Mouse (Mus musculus) forebrain, embryonic 11.5 days (tissue): ENCODE measurements around the gene Dnajc28. TPM values are rescaled to one million over a fixed set of nuclear protein-coding genes. Genes with fewer than 3 reads are reported as not detected.

Experiments
- ATAC-seq: fragments of 200-750 bp; cut with Nextera tagmentation; replicated peaks from 2 replicates; pipeline ENCODE4 v1.8.0; 2017; ENCODE audit warnings: moderate TSS enrichment; ENCODE audit not compliant: low FRiP score
- DNase-seq: peaks from one replicate; pipeline ENCODE4 v3.0.0-alpha.2; 2017; ENCODE audit warnings: low spot score
- H3K27ac ChIP-seq: fragments of 300-500 bp; sonication (generic); 2 replicates; pipeline ENCODE4 v1.5.1; 2014; ENCODE audit warnings: low read depth, low read length
- H3K27me3 ChIP-seq: fragments of 300-500 bp; sonication (generic); 2 replicates; pipeline ENCODE4 v1.6.1; 2014; ENCODE audit warnings: mild to moderate bottlenecking, low read length, mixed read lengths; ENCODE audit not compliant: control insufficient read depth, insufficient read depth
- H3K36me3 ChIP-seq: fragments of 300-500 bp; sonication (generic); 2 replicates; pipeline ENCODE4 v1.6.1; 2014; ENCODE audit warnings: mild to moderate bottlenecking, low read length, moderate library complexity, mixed read lengths; ENCODE audit not compliant: control insufficient read depth, insufficient read depth
- H3K4me1 ChIP-seq: fragments of 300-500 bp; sonication (generic); replicated peaks from 2 replicates; pipeline ENCODE4 v1.6.1; 2014; ENCODE audit warnings: low read length, mixed read lengths; ENCODE audit not compliant: control insufficient read depth, insufficient read depth
- H3K4me2 ChIP-seq: fragments of 300-500 bp; sonication (generic); 2 replicates; pipeline ENCODE4 v1.6.1; 2014; ENCODE audit warnings: low read depth, mild to moderate bottlenecking, low read length, moderate library complexity, mixed read lengths; ENCODE audit not compliant: severe bottlenecking
- H3K4me3 ChIP-seq: fragments of 300-500 bp; sonication (generic); 2 replicates; pipeline ENCODE4 v1.5.1; 2014; ENCODE audit warnings: low read depth, low read length
- H3K9ac ChIP-seq: fragments of 300-500 bp; sonication (generic); 2 replicates; pipeline ENCODE4 v1.6.1; 2014; ENCODE audit warnings: low read length
- H3K9me3 ChIP-seq: fragments of 300-500 bp; sonication (generic); 2 replicates; pipeline ENCODE4 v1.6.1; 2016; ENCODE audit warnings: low read length, mixed read lengths; ENCODE audit not compliant: control insufficient read depth
- WGBS: fragments of 180-500 bp; shearing (Covaris S2); extraction: QIAGEN DNeasy Blood & Tissue Kit; methylation state at CpG from one replicate; pipeline ENCODE4 v1.1.7; 2014; 5-methylcytosine and 5-hydroxymethylcytosine counted together
- polyA plus RNA-seq: library from polyadenylated mRNA; unstranded; fragments of >200 nt; fragmentation: Nextera tagmentation; extraction: Ambion mirVana; gene quantifications from 2 replicates; pipeline ENCODE4 v1.2.1, GENCODE M21; 2014

Dnajc28 gene
- polyA plus RNA-seq, 1 experiment from 2014 or later, result 4.7 TPM

GRCm38 (mm10) chr16:91627831-91628230 lies 9.0 kb upstream of the Dnajc28 start:
- H3K36me3 ChIP-seq, result peaks cover 13% of the 10 kb centered on the region; the same call in 1 of the 2 replicates
- H3K4me2 ChIP-seq, result no peak overlapping the region
- no peak overlapping the region for H3K27ac ChIP-seq
- H3K4me1 ChIP-seq, result no peaks in the 10 kb centered on the region
- H3K4me3 ChIP-seq, result no peak overlapping the region
- DNase-seq (no peak), ATAC-seq (no peak)
- WGBS, result 91% methylated on average over 7 of the region's 7 CpGs
- H3K9ac ChIP-seq, result no peak overlapping the region
- no peaks in the 10 kb centered on the region for H3K27me3 ChIP-seq
- H3K9me3 ChIP-seq, result no peaks in the 10 kb centered on the region

- ATAC-seq, result no peak
- H3K36me3 ChIP-seq, result peaks cover 10% of the 10 kb centered on the region; the same call in 1 of the 2 replicates
- H3K27me3 ChIP-seq, result no peaks in the 10 kb centered on the region
- no peak overlapping the region for H3K27ac ChIP-seq
- no peaks in the 10 kb centered on the region for H3K9me3 ChIP-seq
- H3K4me2 ChIP-seq, result no peak overlapping the region
- 94% methylated on average over 9 of the region's 9 CpGs for WGBS
- no peak overlapping the region for H3K4me3 ChIP-seq
- DNase-seq, result no peak
- peaks cover 3% of the 10 kb centered on the region; the same call in 1 of the 2 replicates for H3K4me1 ChIP-seq
- no peak overlapping the region for H3K9ac ChIP-seq
These were observed 4.2 kb upstream of the Dnajc28 start for GRCm38 (mm10) chr16:91623074-91623473.

DNA sequence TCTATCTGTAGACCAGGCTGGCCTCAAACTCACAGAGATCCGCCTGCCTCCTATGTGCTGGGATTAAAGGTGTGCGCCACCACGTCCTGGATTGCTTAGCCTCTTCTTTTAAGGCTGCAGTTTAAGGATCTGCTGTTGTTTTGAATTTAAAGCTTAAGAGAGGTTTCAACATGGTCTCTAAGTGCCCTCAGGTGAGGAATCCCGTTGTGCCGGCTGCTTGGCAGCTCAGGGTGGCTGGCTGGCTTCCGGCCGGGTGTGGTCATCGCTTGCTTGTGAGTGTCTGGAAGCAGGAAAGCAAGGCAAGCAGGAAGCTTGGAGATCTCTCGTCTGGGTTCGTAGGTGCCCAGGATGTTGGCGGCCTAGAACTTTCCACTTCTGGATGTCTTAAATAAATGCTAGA lies 2.2 kb upstream of the Dnajc28 start:
- Histone ChIP-seq H3K4me1 (peaks cover 3% of the 10 kb centered on the region; the same call in 1 of the 2 replicates), H3K27me3 (no peaks in the 10 kb centered on the region), H3K4me2 (no peak overlapping the region), H3K27ac (no peak overlapping the region), H3K9me3 (no peaks in the 10 kb centered on the region), H3K9ac (no peak overlapping the region), H3K36me3 (peaks cover 10% of the 10 kb centered on the region; the same call in 1 of the 2 replicates), H3K4me3 (no peak overlapping the region)
- WGBS, result 93% methylated on average over 11 of the region's 11 CpGs
- ATAC-seq, result no peak
- no peak for DNase-seq

DNA sequence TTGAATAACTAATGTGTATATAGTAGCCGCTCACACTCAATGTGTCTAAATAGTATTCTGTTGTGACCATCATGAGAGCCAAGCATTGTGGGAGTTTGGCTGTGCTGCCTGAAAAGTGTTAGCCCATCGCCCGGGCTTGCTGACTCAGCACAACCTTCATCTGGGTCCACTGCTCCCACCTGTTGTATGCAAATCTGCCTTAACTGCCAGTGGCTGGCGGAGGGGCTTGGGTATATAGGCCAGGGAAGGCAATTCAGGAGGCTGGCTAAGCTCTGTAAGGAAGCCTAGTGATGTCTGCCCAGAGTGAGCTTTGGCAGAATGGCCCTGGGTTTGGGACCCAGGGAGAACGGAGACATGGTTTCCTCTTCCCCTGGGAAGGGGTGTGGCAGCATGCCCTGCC lies 1.4 kb upstream of the Dnajc28 start:
- DNase-seq, result no peak
- no peak overlapping the region for H3K9ac ChIP-seq
- H3K36me3 ChIP-seq, result peaks cover 10% of the 10 kb centered on the region; the same call in 1 of the 2 replicates

DNA sequence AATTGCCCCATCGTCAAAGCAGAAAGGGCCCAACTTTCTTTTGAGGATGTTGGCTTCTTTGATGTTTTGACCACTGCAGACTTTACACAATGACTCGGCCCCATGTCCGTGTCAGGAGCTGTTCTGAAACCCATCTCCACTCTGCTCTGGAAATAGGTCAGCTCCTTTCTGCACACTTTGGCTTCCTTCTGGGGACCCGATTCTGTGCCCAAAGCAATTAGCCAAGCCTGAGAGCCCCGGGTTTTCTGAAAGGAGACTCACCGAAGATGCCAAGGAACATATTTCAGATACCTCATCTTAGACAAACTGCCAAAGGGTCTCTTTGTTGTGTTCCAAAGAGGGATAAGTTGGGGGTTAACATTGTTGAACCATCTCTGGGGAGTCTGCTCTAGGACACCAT lies 4.3 kb downstream of the Dnajc28 start:
- WGBS, result 86% methylated on average over 6 of the region's 6 CpGs
- no peak for ATAC-seq
- no peak overlapping the region for H3K9ac ChIP-seq

More for the DNA sequence above, 1.4 kb upstream of the Dnajc28 start:
- Histone ChIP-seq H3K9me3 (no peaks in the 10 kb centered on the region), H3K27ac (no peak overlapping the region), H3K27me3 (no peaks in the 10 kb centered on the region), H3K4me2 (no peak overlapping the region), H3K4me3 (no peak overlapping the region), H3K4me1 (peaks cover 3% of the 10 kb centered on the region; the same call in 1 of the 2 replicates)
- 95% methylated on average over 5 of the region's 5 CpGs for WGBS
- no peak for ATAC-seq

GRCm38 (mm10) chr16:91612525-91612924 lies 6.3 kb downstream of the Dnajc28 start:
- no peak overlapping the region for H3K4me3 ChIP-seq
- no peak overlapping the region for H3K9ac ChIP-seq
- no peaks in the 10 kb centered on the region for H3K27me3 ChIP-seq
- DNase-seq (no peak), ATAC-seq (no peak)
- H3K9me3 ChIP-seq, result no peaks in the 10 kb centered on the region
- no peaks in the 10 kb centered on the region for H3K4me1 ChIP-seq
- no peak overlapping the region for H3K27ac ChIP-seq
- H3K4me2 ChIP-seq, result no peak overlapping the region
- H3K36me3 ChIP-seq, result no peaks in the 10 kb centered on the region
- WGBS, result 77% methylated on average over 5 of the region's 5 CpGs

More for the DNA sequence above, 4.3 kb downstream of the Dnajc28 start:
- H3K9me3 ChIP-seq, result no peaks in the 10 kb centered on the region
- peaks cover 3% of the 10 kb centered on the region; the same call in 1 of the 2 replicates for H3K4me1 ChIP-seq
- H3K27me3 ChIP-seq, result no peaks in the 10 kb centered on the region
- H3K36me3 ChIP-seq, result no peaks in the 10 kb centered on the region
- H3K4me3 ChIP-seq, result no peak overlapping the region
- no peak overlapping the region for H3K4me2 ChIP-seq
- H3K27ac ChIP-seq, result no peak overlapping the region
- no peak for DNase-seq

- H3K4me2 ChIP-seq, result no peak overlapping the region
- no peak overlapping the region for H3K27ac ChIP-seq
- H3K4me3 ChIP-seq, result no peak overlapping the region
- 73% methylated on average over 11 of the region's 11 CpGs for WGBS
- H3K9me3 ChIP-seq, result no peaks in the 10 kb centered on the region
- no peaks in the 10 kb centered on the region for H3K27me3 ChIP-seq
- H3K9ac ChIP-seq, result no peak overlapping the region
- no peaks in the 10 kb centered on the region for H3K36me3 ChIP-seq
- H3K4me1 ChIP-seq, result no peaks in the 10 kb centered on the region
- no peak for DNase-seq
- no peak for ATAC-seq
These were observed 7.6 kb downstream of the Dnajc28 start for GRCm38 (mm10) chr16:91611248-91611647.

DNA sequence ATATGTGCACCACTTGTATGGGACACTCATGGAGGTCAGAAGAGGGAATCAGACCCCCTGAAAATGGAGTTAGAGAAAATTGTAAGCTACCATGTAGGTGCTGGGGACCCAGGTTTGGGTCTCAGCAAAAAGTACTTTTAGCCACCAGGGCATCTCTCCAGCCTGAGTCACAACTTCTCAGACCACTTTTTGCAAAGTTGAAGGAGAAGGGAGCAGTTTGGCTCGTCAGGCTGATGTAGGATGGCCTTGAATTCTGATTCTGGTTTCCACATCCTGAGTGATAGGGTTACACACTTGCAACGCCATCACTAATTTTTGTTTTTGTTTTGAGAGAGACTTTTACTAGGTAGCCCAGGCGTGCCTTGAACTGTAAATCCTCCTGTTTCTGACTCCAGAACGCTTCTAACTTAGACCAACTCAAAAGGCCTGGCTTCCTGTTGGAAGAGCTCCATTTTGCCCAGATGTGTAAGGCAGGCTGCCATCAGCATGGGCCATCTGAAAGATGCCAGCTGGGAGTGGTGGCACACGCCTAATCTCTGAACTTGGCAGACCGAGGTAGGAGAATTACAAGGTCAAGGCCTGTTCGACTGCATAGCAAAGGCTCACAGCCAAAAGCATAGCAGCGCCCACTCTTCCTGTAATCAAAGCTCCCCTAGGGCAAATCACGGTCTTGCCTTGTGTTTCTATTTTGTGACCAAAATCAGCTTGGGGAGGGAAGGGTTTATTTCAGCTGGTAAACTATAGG lies 9.2 kb downstream of the Dnajc28 start:
- no peak overlapping the region for H3K27ac ChIP-seq
- H3K36me3 ChIP-seq, result no peaks in the 10 kb centered on the region
- no peak overlapping the region for H3K4me2 ChIP-seq
- no peak overlapping the region for H3K9ac ChIP-seq
- no peaks in the 10 kb centered on the region for H3K9me3 ChIP-seq
- 81% methylated on average over 9 of the region's 9 CpGs for WGBS
- no peak for DNase-seq
- no peak overlapping the region for H3K4me3 ChIP-seq
- H3K27me3 ChIP-seq, result no peaks in the 10 kb centered on the region
- no peaks in the 10 kb centered on the region for H3K4me1 ChIP-seq
- ATAC-seq, result no peak

DNA sequence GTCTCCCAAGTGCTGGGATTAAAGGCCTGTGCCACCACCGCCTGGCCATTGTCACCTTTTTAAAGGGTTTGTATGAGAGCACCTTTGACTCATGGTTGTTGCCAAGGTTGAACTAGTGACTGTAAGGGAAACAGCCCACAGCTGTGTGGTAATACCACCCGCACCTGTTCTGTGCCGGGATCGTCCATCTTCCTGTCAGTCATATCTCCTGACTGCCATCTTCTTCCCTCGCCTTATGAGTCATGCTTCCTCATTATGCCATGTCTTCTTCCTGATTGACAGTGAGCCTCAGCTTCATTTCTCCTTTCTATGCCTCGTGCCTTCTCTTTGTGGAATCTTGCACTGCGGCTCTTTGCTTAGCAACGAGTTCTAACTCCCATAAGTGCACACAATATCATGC lies 11.9 kb downstream of the Dnajc28 start:
- Histone ChIP-seq H3K36me3 (no peaks in the 10 kb centered on the region), H3K27me3 (no peaks in the 10 kb centered on the region), H3K4me3 (no peak overlapping the region), H3K9me3 (no peaks in the 10 kb centered on the region), H3K27ac (no peak overlapping the region), H3K4me2 (no peak overlapping the region), H3K9ac (no peak overlapping the region), H3K4me1 (no peaks in the 10 kb centered on the region)
- no peak for DNase-seq
- WGBS, result 89% methylated on average over 8 of the region's 8 CpGs
- no peak for ATAC-seq
